Mouse (Mus musculus) hindbrain, embryonic 10.5 days (tissue): ENCODE measurements around the gene Srpk2. TPM values are rescaled to one million over a fixed set of nuclear protein-coding genes. Genes with fewer than 3 reads are reported as not detected.
A peak's percentile ranks its signal among the peaks of the same experiment; 100 is the strongest.

Source experiments
- DNase-seq: peaks from one replicate; pipeline ENCODE4 v3.0.0-alpha.2; 2017; ENCODE audit warnings: low spot score
- H3K27ac ChIP-seq: fragments of 300-500 bp; sonication (generic); 2 replicates; pipeline ENCODE4 v1.5.1; 2016; ENCODE audit warnings: mild to moderate bottlenecking, moderate library complexity
- H3K27me3 ChIP-seq: fragments of 300-500 bp; sonication (generic); 2 replicates; pipeline ENCODE4 v1.6.1; 2016; ENCODE audit warnings: mild to moderate bottlenecking; ENCODE audit not compliant: poor library complexity, insufficient read depth, severe bottlenecking
- H3K36me3 ChIP-seq: fragments of 300-500 bp; sonication (generic); 2 replicates; pipeline ENCODE4 v1.6.1; 2016; ENCODE audit warnings: mild to moderate bottlenecking, moderate library complexity
- H3K4me1 ChIP-seq: fragments of 300-500 bp; sonication (generic); replicated peaks from 2 replicates; pipeline ENCODE4 v1.6.1; 2016; ENCODE audit warnings: mild to moderate bottlenecking
- H3K4me3 ChIP-seq: fragments of 300-500 bp; sonication (generic); 2 replicates; pipeline ENCODE4 v1.5.1; 2016; ENCODE audit warnings: mild to moderate bottlenecking, moderate library complexity
- H3K9me3 ChIP-seq: fragments of 300-500 bp; sonication (generic); 2 replicates; pipeline ENCODE4 v1.6.1; 2016; ENCODE audit warnings: mild to moderate bottlenecking, moderate library complexity
- WGBS: fragments of 180-500 bp; shearing (Covaris S2); methylation state at CpG from one replicate; pipeline ENCODE4 v1.1.7; 2016; 5-methylcytosine and 5-hydroxymethylcytosine counted together
- polyA plus RNA-seq: library from polyadenylated mRNA; unstranded; fragments of >200 nt; fragmentation: Nextera tagmentation; extraction: Ambion mirVana; gene quantifications from 2 replicates; pipeline ENCODE4 v1.2.1, GENCODE M21; 2016

Srpk2 gene
- polyA plus RNA-seq, 1 experiment from 2014 or later, result 49.7 TPM

- Histone ChIP-seq H3K27ac (no peak overlapping the region), H3K27me3 (no peaks in the 10 kb centered on the region), H3K4me3 (no peak overlapping the region), H3K4me1 (0 out of 2 replicates have a peak, but pooled peaks cover 5% of the 10 kb centered on the region), H3K36me3 (peaks cover 57% of the 10 kb centered on the region), H3K9me3 (no peaks in the 10 kb centered on the region)
- no peak for DNase-seq
- WGBS, result 92% methylated on average over 3 of the region's 3 CpGs
Measured at GRCm38 (mm10) chr5:23519679-23520078, 164.7 kb downstream of the Srpk2 start.

GRCm38 (mm10) chr5:23518673-23519072 lies 165.7 kb downstream of the Srpk2 start:
- Histone ChIP-seq H3K36me3 (peaks cover 57% of the 10 kb centered on the region), H3K4me3 (no peak overlapping the region), H3K27me3 (no peaks in the 10 kb centered on the region), H3K9me3 (no peaks in the 10 kb centered on the region), H3K27ac (no peak overlapping the region), H3K4me1 (0 out of 2 replicates have a peak, but pooled peaks cover 5% of the 10 kb centered on the region)
- 83% methylated on average over 3 of the region's 3 CpGs for WGBS
- no peak for DNase-seq

GRCm38 (mm10) chr5:23517839-23518238 lies 166.6 kb downstream of the Srpk2 start:
- peaks cover 59% of the 10 kb centered on the region for H3K36me3 ChIP-seq
- no peak overlapping the region for H3K27ac ChIP-seq
- H3K4me1 ChIP-seq, result 0 out of 2 replicates have a peak, but pooled peaks cover 5% of the 10 kb centered on the region
- no peaks in the 10 kb centered on the region for H3K9me3 ChIP-seq
- WGBS, result 77% methylated on average over 4 of the region's 4 CpGs
- DNase-seq, result no peak
- no peak overlapping the region for H3K4me3 ChIP-seq
- H3K27me3 ChIP-seq, result no peaks in the 10 kb centered on the region

- Histone ChIP-seq H3K4me3 (no peak overlapping the region), H3K27me3 (no peaks in the 10 kb centered on the region), H3K27ac (0 out of 2 replicates have a peak overlapping the region, but pooled peaks have one; percentile 26), H3K36me3 (peaks cover 56% of the 10 kb centered on the region), H3K9me3 (no peaks in the 10 kb centered on the region), H3K4me1 (0 out of 2 replicates have a peak, but pooled peaks cover 5% of the 10 kb centered on the region)
- DNase-seq, result no peak
- WGBS, result 47% methylated on average over 3 of the region's 3 CpGs
Measured at GRCm38 (mm10) chr5:23516962-23517361, 167.5 kb downstream of the Srpk2 start.

GRCm38 (mm10) chr5:23515038-23515437 lies 169.4 kb downstream of the Srpk2 start:
- H3K4me3 ChIP-seq, result no peak overlapping the region
- 91% methylated on average over 10 of the region's 10 CpGs for WGBS
- 0 out of 2 replicates have a peak, but pooled peaks cover 5% of the 10 kb centered on the region for H3K4me1 ChIP-seq
- no peak overlapping the region for H3K27ac ChIP-seq
- no peaks in the 10 kb centered on the region for H3K9me3 ChIP-seq
- peaks cover 60% of the 10 kb centered on the region for H3K36me3 ChIP-seq
- no peaks in the 10 kb centered on the region for H3K27me3 ChIP-seq
- DNase-seq, result no peak

- H3K4me3 ChIP-seq, result no peak overlapping the region
- no peak for DNase-seq
- H3K27me3 ChIP-seq, result no peaks in the 10 kb centered on the region
- 0 out of 2 replicates have a peak, but pooled peaks cover 12% of the 10 kb centered on the region for H3K4me1 ChIP-seq
- no peaks in the 10 kb centered on the region for H3K9me3 ChIP-seq
- WGBS, result 94% methylated on average over 13 of the region's 13 CpGs
- H3K27ac ChIP-seq, result no peak overlapping the region
- peaks cover 75% of the 10 kb centered on the region for H3K36me3 ChIP-seq
Measured at GRCm38 (mm10) chr5:23513468-23513867, 170.9 kb downstream of the Srpk2 start.

GRCm38 (mm10) chr5:23512556-23512955 lies 171.9 kb downstream of the Srpk2 start:
- Histone ChIP-seq H3K4me1 (0 out of 2 replicates have a peak, but pooled peaks cover 12% of the 10 kb centered on the region), H3K4me3 (no peak overlapping the region), H3K27me3 (no peaks in the 10 kb centered on the region), H3K27ac (no peak overlapping the region), H3K36me3 (peaks cover 76% of the 10 kb centered on the region), H3K9me3 (no peaks in the 10 kb centered on the region)
- no peak for DNase-seq
- WGBS, result 95% methylated on average over 7 of the region's 7 CpGs

GRCm38 (mm10) chr5:23511456-23511855 lies 173.0 kb downstream of the Srpk2 start:
- H3K9me3 ChIP-seq, result no peaks in the 10 kb centered on the region
- no peak overlapping the region for H3K27ac ChIP-seq
- no peak overlapping the region for H3K4me3 ChIP-seq
- peaks cover 73% of the 10 kb centered on the region for H3K36me3 ChIP-seq
- no peak for DNase-seq
- 0 out of 2 replicates have a peak, but pooled peaks cover 7% of the 10 kb centered on the region for H3K4me1 ChIP-seq
- 89% methylated on average over 5 of the region's 5 CpGs for WGBS
- no peaks in the 10 kb centered on the region for H3K27me3 ChIP-seq

- 69% methylated on average over 6 of the region's 6 CpGs for WGBS
- Histone ChIP-seq H3K27me3 (no peaks in the 10 kb centered on the region), H3K36me3 (peaks cover 72% of the 10 kb centered on the region), H3K9me3 (no peaks in the 10 kb centered on the region), H3K27ac (peak overlapping the region; percentile 35; the same call in 1 of the 2 replicates), H3K4me1 (0 out of 2 replicates have a peak, but pooled peaks cover 7% of the 10 kb centered on the region), H3K4me3 (no peak overlapping the region)
- no peak for DNase-seq
Measured at GRCm38 (mm10) chr5:23508630-23509029, 175.8 kb downstream of the Srpk2 start.

- DNase-seq, result no peak
- Histone ChIP-seq H3K4me1 (0 out of 2 replicates have a peak, but pooled peaks cover 7% of the 10 kb centered on the region), H3K27me3 (no peaks in the 10 kb centered on the region), H3K27ac (no peak overlapping the region), H3K4me3 (no peak overlapping the region), H3K36me3 (peaks cover 73% of the 10 kb centered on the region), H3K9me3 (no peaks in the 10 kb centered on the region)
- 87% methylated on average over 4 of the region's 4 CpGs for WGBS
Measured at GRCm38 (mm10) chr5:23507210-23507609, 177.2 kb downstream of the Srpk2 start.

- 92% methylated on average over 3 of the region's 3 CpGs for WGBS
- H3K36me3 ChIP-seq, result peaks cover 80% of the 10 kb centered on the region
- H3K9me3 ChIP-seq, result no peaks in the 10 kb centered on the region
- no peaks in the 10 kb centered on the region for H3K27me3 ChIP-seq
- H3K27ac ChIP-seq, result no peak overlapping the region
- no peak for DNase-seq
- 0 out of 2 replicates have a peak, but pooled peaks cover 7% of the 10 kb centered on the region for H3K4me1 ChIP-seq
- H3K4me3 ChIP-seq, result no peak overlapping the region
Measured at GRCm38 (mm10) chr5:23505578-23505977, 178.8 kb downstream of the Srpk2 start.

- DNase-seq, result no peak
- no peaks in the 10 kb centered on the region for H3K4me1 ChIP-seq
- no peaks in the 10 kb centered on the region for H3K9me3 ChIP-seq
- WGBS, result 81% methylated on average over 13 of the region's 13 CpGs
- H3K27ac ChIP-seq, result no peak overlapping the region
- no peaks in the 10 kb centered on the region for H3K27me3 ChIP-seq
- H3K4me3 ChIP-seq, result no peak overlapping the region
- H3K36me3 ChIP-seq, result peaks cover 88% of the 10 kb centered on the region
Measured at GRCm38 (mm10) chr5:23502317-23502937, 182.0 kb downstream of the Srpk2 start.

GRCm38 (mm10) chr5:23501582-23502316 lies 182.7 kb downstream of the Srpk2 start:
- no peak overlapping the region for H3K27ac ChIP-seq
- no peaks in the 10 kb centered on the region for H3K4me1 ChIP-seq
- no peaks in the 10 kb centered on the region for H3K9me3 ChIP-seq
- no peak for DNase-seq
- no peaks in the 10 kb centered on the region for H3K27me3 ChIP-seq
- H3K4me3 ChIP-seq, result no peak overlapping the region
- H3K36me3 ChIP-seq, result peaks cover 93% of the 10 kb centered on the region
- 81% methylated on average over 13 of the region's 13 CpGs for WGBS
